Mouse (Mus musculus) embryonic facial prominence, embryonic 14.5 days (tissue): ENCODE data around the gene Atp2c2. TPM values are rescaled to one million over a fixed set of nuclear protein-coding genes. Genes with fewer than 3 reads are reported as not detected.

Experiments used
- ATAC-seq: fragments of 200-750 bp; cut with Nextera tagmentation; 2 replicates; pipeline ENCODE4 v1.8.0; 2017; ENCODE audit warnings: low read depth, moderate number of reproducible peaks, moderate TSS enrichment
- DNase-seq: peaks from one replicate; pipeline ENCODE4 v3.0.0-alpha.2; 2015; ENCODE audit warnings: low spot score
- H3K27ac ChIP-seq: fragments of 300-500 bp; sonication (generic); replicated peaks from 2 replicates; pipeline ENCODE4 v1.5.1; 2014; ENCODE audit warnings: low read depth, mild to moderate bottlenecking, low read length, moderate library complexity
- H3K27me3 ChIP-seq: fragments of 300-500 bp; sonication (generic); replicated peaks from 2 replicates; pipeline ENCODE4 v1.6.1; 2014; ENCODE audit warnings: low read length; ENCODE audit not compliant: control insufficient read depth, insufficient read depth
- H3K36me3 ChIP-seq: fragments of 300-500 bp; sonication (generic); 2 replicates; pipeline ENCODE4 v1.6.1; 2014; ENCODE audit warnings: low read length, mixed read lengths; ENCODE audit not compliant: control insufficient read depth, insufficient read depth
- H3K4me1 ChIP-seq: fragments of 300-500 bp; sonication (generic); 2 replicates; pipeline ENCODE4 v1.6.1; 2014; ENCODE audit warnings: antibody characterized with exemption, low read length; ENCODE audit not compliant: control insufficient read depth, insufficient read depth
- H3K4me2 ChIP-seq: fragments of 300-500 bp; sonication (generic); 2 replicates; pipeline ENCODE4 v1.6.1; 2014; ENCODE audit warnings: low read depth, mild to moderate bottlenecking, low read length, moderate library complexity, mixed read lengths
- H3K4me3 ChIP-seq: fragments of 300-500 bp; sonication (generic); 2 replicates; pipeline ENCODE4 v1.5.1; 2014; ENCODE audit warnings: low read depth, mild to moderate bottlenecking, low read length
- H3K9ac ChIP-seq: fragments of 300-500 bp; sonication (generic); 2 replicates; pipeline ENCODE4 v1.6.1; 2014; ENCODE audit warnings: low read depth, mild to moderate bottlenecking, low read length, moderate library complexity, mixed read lengths
- H3K9me3 ChIP-seq: fragments of 300-500 bp; sonication (generic); 2 replicates; pipeline ENCODE4 v1.6.1; 2016; ENCODE audit warnings: low read length; ENCODE audit not compliant: control insufficient read depth
- WGBS: fragments of 180-500 bp; shearing (Covaris S2); extraction: QIAGEN DNeasy Blood & Tissue Kit; methylation state at CpG from one replicate; pipeline ENCODE4 v1.1.7; 2014; 5-methylcytosine and 5-hydroxymethylcytosine counted together
- polyA plus RNA-seq: library from polyadenylated mRNA; unstranded; fragments of >200 nt; fragmentation: Nextera tagmentation; extraction: Ambion mirVana; gene quantifications from 2 replicates; pipeline ENCODE4 v1.2.1, GENCODE M21; 2014

Atp2c2 gene
- polyA plus RNA-seq, 1 experiment from 2014 or later = 1.8 TPM

DNA sequence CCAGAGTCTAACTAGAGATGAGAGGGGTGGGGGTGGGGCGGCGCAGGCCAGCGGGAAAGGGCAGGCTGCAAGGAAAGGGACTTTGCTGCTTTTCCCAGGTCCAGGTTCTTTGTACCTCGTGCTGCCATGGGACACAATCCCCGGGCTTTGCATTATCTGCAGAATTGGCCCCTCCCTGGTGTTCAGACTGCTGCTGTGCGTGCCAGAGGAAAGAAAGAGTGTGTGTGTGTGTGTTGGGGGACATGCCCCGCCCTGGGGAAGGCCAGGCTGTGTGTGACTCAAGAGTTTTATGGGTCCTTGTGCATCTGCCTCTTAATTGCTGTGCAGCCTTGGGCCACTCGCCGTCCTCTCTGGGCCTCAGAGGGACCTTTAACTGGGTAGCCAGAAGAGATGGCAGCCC is 31.4 kb upstream of the Atp2c2 start:
- H3K4me1 ChIP-seq = no peaks in the 10 kb centered on the region
- H3K9me3 ChIP-seq = no peaks in the 10 kb centered on the region
- H3K9ac ChIP-seq = no peak overlapping the region
- H3K36me3 ChIP-seq = no peaks in the 10 kb centered on the region
- H3K4me3 ChIP-seq = no peak overlapping the region
- 70% methylated on average over 9 of the region's 9 CpGs for WGBS
- 0 out of 2 replicates have a peak, but pooled peaks cover 3% of the 10 kb centered on the region for H3K27me3 ChIP-seq
- H3K4me2 ChIP-seq = no peak overlapping the region
- ATAC-seq (no peak), DNase-seq (no peak)
- H3K27ac ChIP-seq = no peak overlapping the region

DNA sequence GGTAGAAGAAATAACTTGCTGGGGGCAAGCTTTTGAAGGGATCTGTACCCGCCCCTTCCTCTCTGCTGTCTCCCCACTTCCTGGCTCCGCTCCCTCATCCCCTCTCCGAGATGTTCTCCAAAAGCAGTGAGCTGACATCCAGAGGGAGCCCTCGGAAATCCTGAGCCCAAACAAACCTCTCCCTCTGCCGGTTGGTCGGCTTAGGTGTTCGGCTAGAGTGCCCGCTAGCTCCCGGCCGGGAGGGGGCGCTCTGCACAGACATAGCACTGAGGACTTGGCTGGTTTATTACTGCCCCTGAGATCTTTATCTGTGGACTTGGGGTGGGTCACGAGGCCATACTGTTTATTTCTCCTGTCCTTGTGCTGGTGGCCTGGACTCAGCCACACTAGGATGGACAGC is 30.5 kb upstream of the Atp2c2 start:
- Histone ChIP-seq H3K27me3 (0 out of 2 replicates have a peak, but pooled peaks cover 3% of the 10 kb centered on the region), H3K36me3 (no peaks in the 10 kb centered on the region), H3K9me3 (no peaks in the 10 kb centered on the region), H3K27ac (no peak overlapping the region), H3K4me1 (no peaks in the 10 kb centered on the region), H3K4me3 (no peak overlapping the region), H3K9ac (no peak overlapping the region), H3K4me2 (no peak overlapping the region)
- no peak for ATAC-seq
- DNase-seq = no peak
- 50% methylated on average over 12 of the region's 12 CpGs for whole genome bisulfite sequencing

DNA sequence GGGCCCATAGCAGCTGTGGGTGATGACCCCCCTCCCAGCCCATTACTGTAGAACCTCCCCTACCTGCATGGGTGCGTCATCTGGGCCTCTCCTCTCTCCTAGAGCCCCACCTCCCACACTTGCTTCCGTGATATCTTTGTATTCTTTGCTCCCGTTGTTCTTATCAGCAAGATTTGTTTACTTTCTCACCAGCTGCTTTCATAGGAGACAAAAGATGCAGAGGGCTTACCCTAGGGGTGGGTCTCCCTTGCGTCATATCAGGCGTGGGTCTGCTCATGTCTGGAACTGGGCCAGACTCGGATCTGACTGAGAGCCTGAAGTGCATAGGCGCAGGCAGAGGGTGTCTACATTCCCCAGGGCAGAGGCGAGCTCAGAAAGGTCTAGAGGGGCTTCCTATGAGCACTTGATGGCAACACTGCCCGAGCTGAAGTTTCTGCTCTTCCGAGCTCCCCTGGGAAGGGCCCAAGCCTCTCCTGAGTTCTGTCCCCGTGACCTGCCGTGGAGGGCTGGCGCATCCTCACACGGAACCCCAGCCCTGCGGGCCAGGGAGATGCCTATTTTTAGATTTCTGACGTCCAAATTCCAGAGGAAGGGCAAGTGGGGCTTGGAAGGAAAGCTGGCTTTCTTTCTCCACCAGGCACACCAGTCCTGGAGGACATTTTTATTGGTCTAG is 29.3 kb upstream of the Atp2c2 start:
- H3K36me3 ChIP-seq = no peaks in the 10 kb centered on the region
- ATAC-seq = peak; percentile 32; the same call in 1 of the 2 replicates
- H3K9me3 ChIP-seq = no peaks in the 10 kb centered on the region
- no peak overlapping the region for H3K9ac ChIP-seq
- no peak overlapping the region for H3K4me2 ChIP-seq
- H3K27me3 ChIP-seq = 0 out of 2 replicates have a peak, but pooled peaks cover 3% of the 10 kb centered on the region
- no peak overlapping the region for H3K4me3 ChIP-seq
- 49% methylated on average over 16 of the region's 16 CpGs for WGBS
- DNase-seq = peak; percentile 36
- no peaks in the 10 kb centered on the region for H3K4me1 ChIP-seq
- no peak overlapping the region for H3K27ac ChIP-seq

DNA sequence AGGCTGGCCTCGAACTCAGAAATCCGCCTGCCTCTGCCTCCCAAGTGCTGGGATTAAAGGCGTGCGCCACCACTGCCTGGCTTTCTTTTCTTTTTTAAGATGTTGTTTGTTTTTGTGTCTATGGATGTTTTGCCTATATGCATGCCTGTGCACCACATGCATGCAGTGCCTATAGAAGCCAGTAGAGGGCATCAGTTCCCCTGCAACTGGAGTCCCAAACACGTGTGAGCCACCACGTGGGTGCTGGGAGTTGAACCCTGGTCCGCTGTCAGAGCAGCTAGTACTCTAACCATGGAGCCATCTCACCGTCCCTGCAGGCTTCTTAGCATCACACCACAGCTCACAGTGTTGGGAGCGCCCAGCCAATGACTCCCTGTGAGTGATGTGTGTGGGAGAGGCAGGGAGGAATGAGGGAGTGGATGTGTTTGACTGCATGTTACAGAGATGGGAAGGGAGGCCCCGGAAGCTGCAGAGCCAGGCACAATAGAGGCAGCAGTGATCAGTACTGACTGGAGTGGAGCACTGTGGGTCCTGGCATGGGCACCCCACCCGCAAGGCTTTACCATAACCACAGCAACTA is 25.7 kb upstream of the Atp2c2 start:
- DNase-seq (no peak), ATAC-seq (no peak)
- Histone ChIP-seq H3K4me3 (no peak overlapping the region), H3K27ac (no peak overlapping the region), H3K9me3 (no peaks in the 10 kb centered on the region), H3K27me3 (no peaks in the 10 kb centered on the region), H3K36me3 (no peaks in the 10 kb centered on the region), H3K4me2 (no peak overlapping the region), H3K9ac (no peak overlapping the region), H3K4me1 (no peaks in the 10 kb centered on the region)
- WGBS = 77% methylated on average over 10 of the region's 11 CpGs

DNA sequence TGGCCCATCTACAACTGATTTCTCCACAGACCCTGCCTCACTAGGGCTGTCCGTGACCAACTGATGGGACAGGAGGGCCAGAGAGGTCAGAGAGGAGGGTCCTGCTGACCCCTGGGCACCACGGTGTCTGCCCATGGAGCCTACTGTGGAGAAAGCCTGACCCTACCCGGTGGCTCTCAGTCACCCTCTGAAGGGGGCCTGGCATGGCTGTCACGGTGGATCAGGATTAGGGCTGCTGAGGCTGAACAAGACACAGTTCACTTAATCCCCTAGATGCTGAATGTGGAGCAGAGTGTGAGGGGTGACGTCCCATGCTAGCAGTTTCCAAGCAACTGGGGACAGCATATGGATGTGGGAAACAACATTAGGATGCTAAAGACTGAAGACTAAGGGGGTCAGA is 24.4 kb upstream of the Atp2c2 start:
- H3K27ac ChIP-seq = no peak overlapping the region
- H3K9ac ChIP-seq = no peak overlapping the region
- no peaks in the 10 kb centered on the region for H3K36me3 ChIP-seq
- WGBS = 69% methylated on average over 5 of the region's 5 CpGs
- no peak overlapping the region for H3K4me3 ChIP-seq
- H3K4me1 ChIP-seq = no peaks in the 10 kb centered on the region
- no peak overlapping the region for H3K4me2 ChIP-seq
- DNase-seq = no peak
- no peaks in the 10 kb centered on the region for H3K27me3 ChIP-seq
- ATAC-seq = no peak
- H3K9me3 ChIP-seq = no peaks in the 10 kb centered on the region

DNA sequence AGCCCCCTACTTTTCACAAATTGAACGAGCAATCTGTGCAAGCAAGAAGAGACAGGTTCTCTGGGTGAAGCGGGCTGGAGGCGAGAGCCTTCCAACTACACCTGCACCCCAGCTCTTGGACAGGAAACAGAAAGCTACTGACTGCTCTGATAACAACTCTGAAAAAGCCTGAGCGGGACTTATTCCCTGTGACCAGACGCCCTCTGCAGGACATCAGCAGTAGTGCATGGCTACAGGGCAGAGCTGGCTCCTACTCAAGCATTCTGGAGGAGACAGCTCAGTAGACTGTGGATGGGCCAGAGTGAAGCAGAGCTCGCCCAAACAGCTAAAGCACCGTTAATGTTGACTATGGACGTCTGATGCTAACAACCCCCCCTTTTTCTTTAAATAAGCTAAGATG is 23.4 kb upstream of the Atp2c2 start:
- DNase-seq (peak; percentile 88), ATAC-seq (0 out of 2 replicates have a peak, but pooled peaks have one; percentile 45)
- no peaks in the 10 kb centered on the region for H3K4me1 ChIP-seq
- H3K4me3 ChIP-seq = no peak overlapping the region
- H3K27me3 ChIP-seq = no peaks in the 10 kb centered on the region
- no peaks in the 10 kb centered on the region for H3K9me3 ChIP-seq
- H3K36me3 ChIP-seq = no peaks in the 10 kb centered on the region
- H3K9ac ChIP-seq = no peak overlapping the region
- 22% methylated on average over 8 of the region's 8 CpGs for WGBS
- no peak overlapping the region for H3K27ac ChIP-seq
- H3K4me2 ChIP-seq = no peak overlapping the region

DNA sequence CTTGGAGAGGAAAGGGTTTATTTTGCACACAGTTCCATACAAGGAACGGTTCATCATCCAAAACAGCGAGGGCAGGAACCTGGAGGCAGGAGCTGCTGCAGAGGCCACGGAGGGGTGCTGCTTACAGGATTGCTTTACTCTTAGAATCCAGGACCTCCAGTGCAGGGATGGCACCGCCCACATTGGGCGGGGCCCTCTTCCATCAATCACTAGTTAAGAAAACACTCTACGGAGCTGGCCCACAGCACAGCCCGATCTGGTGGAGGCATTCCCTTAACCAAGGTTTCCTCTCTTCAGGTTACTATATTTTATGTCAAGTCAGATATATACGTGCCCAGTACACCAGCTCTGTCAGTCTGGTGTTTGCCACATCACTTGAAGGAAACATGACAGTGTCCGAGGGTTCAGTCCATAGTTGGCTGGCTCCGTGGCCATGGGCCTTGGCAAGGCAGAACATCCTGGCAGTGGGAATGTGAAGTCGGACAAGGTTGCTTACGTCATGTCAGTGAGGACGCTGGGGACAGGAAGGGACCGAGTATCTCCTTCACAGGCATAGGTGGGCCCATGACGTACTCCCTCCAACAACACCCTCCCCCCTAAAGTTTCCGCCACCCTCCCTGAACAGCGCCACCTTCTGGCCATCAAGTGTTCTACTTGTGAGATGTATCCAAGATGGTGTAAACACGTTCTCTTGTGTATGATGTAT is 21.5 kb upstream of the Atp2c2 start:
- Histone ChIP-seq H3K4me2 (peak overlapping the region; percentile 35), H3K4me3 (peak overlapping the region; percentile 18; the same call in 1 of the 2 replicates), H3K36me3 (no peaks in the 10 kb centered on the region), H3K27me3 (no peaks in the 10 kb centered on the region), H3K9ac (no peak overlapping the region), H3K9me3 (no peaks in the 10 kb centered on the region), H3K27ac (no peak overlapping the region), H3K4me1 (no peaks in the 10 kb centered on the region)
- peak; percentile 67 for DNase-seq
- ATAC-seq = peak; percentile 64
- 10% methylated on average over 18 of the region's 18 CpGs for WGBS

DNA sequence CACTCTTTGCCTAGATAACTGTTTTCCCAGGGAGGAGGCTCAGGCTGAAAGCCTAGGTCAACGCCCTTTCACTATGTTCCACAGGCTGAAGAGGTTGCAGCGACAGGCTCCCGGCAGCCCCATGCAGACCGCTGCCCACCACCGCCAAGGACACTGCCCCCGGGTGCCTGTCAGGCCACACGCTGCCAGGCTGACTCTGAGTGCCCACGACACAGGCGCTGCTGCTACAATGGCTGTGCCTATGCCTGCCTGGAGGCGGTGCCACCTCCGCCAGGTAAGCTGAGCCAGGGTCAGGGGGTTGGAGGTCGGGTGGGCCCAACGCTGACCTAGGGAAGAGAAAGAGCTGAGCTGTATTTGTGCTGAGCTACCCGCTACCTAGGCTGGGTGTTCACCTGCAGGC is 20.6 kb upstream of the Atp2c2 start:
- DNase-seq (no peak), ATAC-seq (no peak)
- H3K4me1 ChIP-seq = no peaks in the 10 kb centered on the region
- H3K9ac ChIP-seq = no peak overlapping the region
- no peak overlapping the region for H3K27ac ChIP-seq
- H3K4me3 ChIP-seq = no peak overlapping the region
- no peaks in the 10 kb centered on the region for H3K36me3 ChIP-seq
- H3K9me3 ChIP-seq = no peaks in the 10 kb centered on the region
- 73% methylated on average over 13 of the region's 14 CpGs for WGBS
- no peaks in the 10 kb centered on the region for H3K27me3 ChIP-seq
- H3K4me2 ChIP-seq = no peak overlapping the region
